Mouse (Mus musculus) forebrain, embryonic 13.5 days (tissue): Measurements from ENCODE around the gene Slc34a1. TPM values are rescaled to one million over a fixed set of nuclear protein-coding genes. Genes with fewer than 3 reads are reported as not detected.

Experiments
- microRNA-seq: library from miRNA; unstranded; fragments of <30 nt; microRNA quantifications from one replicate; pipeline ENCODE4, GENCODE M21; 2016
- polyA plus RNA-seq: library from polyadenylated mRNA; unstranded; fragments of >200 nt; fragmentation: Nextera tagmentation; extraction: Ambion mirVana; gene quantifications from 2 replicates; pipeline ENCODE4 v1.2.1, GENCODE M21; 2015

Slc34a1 gene
- polyA plus RNA-seq, 1 experiment from 2014 or later, result not detected

Small RNA genes within 50 kb of the gene (microRNA-seq; reads per million reads assigned to microRNA genes)
- 0.80 reads per million for gene Mir6943

Other genes starting within 250 kb of the Slc34a1 start
- 0.25 and 0.48 TPM in 2 replicates for gene Fgfr4, start 245.5 kb upstream of the Slc34a1 start, polyA plus RNA-seq
- gene Nsd1, start 188.4 kb upstream of the Slc34a1 start, polyA plus RNA-seq, result 70.7 and 77.2 TPM in 2 replicates
- 309 and 331 TPM in 2 replicates for gene Prelid1, start 77.7 kb upstream of the Slc34a1 start, polyA plus RNA-seq
- 102 and 105 TPM in 2 replicates for gene Rab24, start 76.2 kb upstream of the Slc34a1 start, polyA plus RNA-seq
- gene Mxd3, start 68.4 kb upstream of the Slc34a1 start, polyA plus RNA-seq, result 42.8 and 44.6 TPM in 2 replicates
- 57.9 and 60.5 TPM in 2 replicates for gene Lman2, start 35.4 kb upstream of the Slc34a1 start, polyA plus RNA-seq
- gene Rgs14, start 28.5 kb upstream of the Slc34a1 start, polyA plus RNA-seq, result 0.30 and 0.40 TPM in 2 replicates
- gene Pfn3, start 17.0 kb downstream of the Slc34a1 start, polyA plus RNA-seq, result 0.60 TPM in 1 of 2 replicates, not detected in the other
- gene F12, start 28.6 kb downstream of the Slc34a1 start, polyA plus RNA-seq, result not detected in 2 replicates
- gene Grk6, start 46.9 kb downstream of the Slc34a1 start, polyA plus RNA-seq, result 24.9 and 26.9 TPM in 2 replicates
- gene Prr7, start 66.1 kb downstream of the Slc34a1 start, polyA plus RNA-seq, result 1.6 and 2.2 TPM in 2 replicates
- gene Dbn1, start 89.9 kb downstream of the Slc34a1 start, polyA plus RNA-seq, result 639 and 641 TPM in 2 replicates
- 152 and 157 TPM in 2 replicates for gene Pdlim7, start 115.5 kb downstream of the Slc34a1 start, polyA plus RNA-seq
- 2.1 and 3.7 TPM in 2 replicates for gene Dok3, start 131.1 kb downstream of the Slc34a1 start, polyA plus RNA-seq
- 67.3 and 72.1 TPM in 2 replicates for gene Ddx41, start 138.5 kb downstream of the Slc34a1 start, polyA plus RNA-seq
- gene Fam193b, start 172.9 kb downstream of the Slc34a1 start, polyA plus RNA-seq, result 58.1 and 58.7 TPM in 2 replicates
- 101 and 120 TPM in 2 replicates for gene Tmed9, start 175.5 kb downstream of the Slc34a1 start, polyA plus RNA-seq
- gene B4galt7, start 201.7 kb downstream of the Slc34a1 start, polyA plus RNA-seq, result 34.7 and 35.8 TPM in 2 replicates
- gene Caml, start 224.8 kb downstream of the Slc34a1 start, polyA plus RNA-seq, result 88.0 and 88.7 TPM in 2 replicates
- 36.6 and 38.6 TPM in 2 replicates for gene Ddx46, start 236.8 kb downstream of the Slc34a1 start, polyA plus RNA-seq